Mouse (Mus musculus): ENCODE results near the gene Fmnl3.

DNA sequence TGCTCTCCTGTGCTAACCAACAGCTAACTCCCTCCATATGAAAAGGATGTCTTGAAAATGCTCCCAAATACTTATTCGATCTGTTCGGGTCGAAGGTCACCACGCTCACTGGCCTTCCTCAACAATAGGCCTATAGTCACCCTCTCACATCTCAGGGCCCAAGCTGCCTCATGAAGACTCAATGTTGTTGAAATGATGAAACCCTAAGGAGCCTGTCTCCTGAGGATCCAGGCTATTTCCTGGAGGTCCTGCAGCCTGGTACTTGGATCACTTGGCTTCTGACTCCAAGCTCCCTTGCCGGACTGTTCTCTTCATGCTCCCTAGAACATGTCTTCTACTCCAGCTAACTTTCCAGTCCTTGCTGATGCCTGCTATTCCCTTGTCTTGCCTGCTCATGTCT, 38.9 kb downstream of the Fmnl3 start:
- TF ChIP-seq GATA1 (IDR thresholded peaks at IDR 0.05; ENCODE audit: borderline replicate concordance, low read length) (no peak), FLI1 (IDR thresholded peaks at IDR 0.05; ENCODE audit: low read length) (no peak)
